Mouse (Mus musculus) liver, adult 2 months (tissue): Measurements from ENCODE around the gene Ptgfrn.

Experiments used
- CTCF ChIP-seq: fragments of 200-500 bp; IDR thresholded peaks from 2 replicates; pipeline ENCODE4 v1.5.1; 2011; ENCODE audit warnings: low read depth, low read length, control low read depth
- POLR2A ChIP-seq: fragments of 200-500 bp; IDR thresholded peaks from 2 replicates; pipeline ENCODE4 v1.6.1; 2011; ENCODE audit warnings: low read length, control low read depth; ENCODE audit not compliant: insufficient read depth; ENCODE audit errors: extremely low read depth

DNA sequence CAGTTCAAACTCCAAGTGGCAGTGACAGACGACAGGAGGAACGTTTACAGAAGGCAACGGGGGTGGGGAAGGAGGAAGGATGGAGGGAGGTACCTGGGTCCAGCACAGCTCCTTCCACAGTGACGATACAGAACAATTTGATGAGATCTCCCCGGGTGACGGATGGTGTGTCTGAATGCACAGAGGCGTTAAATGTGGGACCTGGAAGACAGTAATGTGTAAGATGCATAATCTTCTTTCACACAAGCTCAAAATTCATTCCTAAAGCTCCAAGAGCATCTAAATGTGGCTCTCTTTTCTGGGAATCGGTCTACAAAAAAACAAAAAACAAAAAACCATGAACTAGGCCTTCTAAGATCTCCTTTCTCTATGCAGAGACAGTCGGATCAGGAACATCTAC is 60.1 kb downstream of the Ptgfrn start:
- TF ChIP-seq CTCF (no peak), POLR2A (no peak)
